Mouse (Mus musculus): Measurements from ENCODE around the gene Olfr434.

GRCm38 (mm10) chr6:43202786-43203185, 10.0 kb upstream of the Olfr434 start:
- TF ChIP-seq GATA1 (IDR thresholded peaks at IDR 0.05; ENCODE audit: borderline replicate concordance, low read length) (no peak), FLI1 (IDR thresholded peaks at IDR 0.05; ENCODE audit: low read length) (no peak)
